Mouse (Mus musculus): ENCODE data around the gene Cep295nl.
A peak's percentile ranks its signal among the peaks of the same experiment; 100 is the strongest.
"Not testable (repeated sequence)": the region's sequence is repeated elsewhere in the genome, so short reads cannot be mapped to it uniquely, and the experiment has no call there.

Gene Cep295nl

GRCm38 (mm10) chr11:118321500-118321899 lies 20.8 kb downstream of the Cep295nl start:
- DNase-seq (ENCODE audit: low spot score), result no peak

GRCm38 (mm10) chr11:118318678-118319077 lies 23.6 kb downstream of the Cep295nl start:
- peak; percentile 48 for DNase-seq (ENCODE audit: low spot score)

- no peak for DNase-seq (ENCODE audit: low spot score)
Measured at GRCm38 (mm10) chr11:118317129-118317528, 25.2 kb downstream of the Cep295nl start.

- no peak for DNase-seq (ENCODE audit: low spot score)
Measured at GRCm38 (mm10) chr11:118316231-118316806, 26.0 kb downstream of the Cep295nl start.

GRCm38 (mm10) chr11:118312132-118312723 lies 30.1 kb downstream of the Cep295nl start:
- no peak for DNase-seq (ENCODE audit: low spot score)

- not testable (repeated sequence) for DNase-seq (ENCODE audit: low spot score)
Measured at GRCm38 (mm10) chr11:118307962-118308361, 34.3 kb downstream of the Cep295nl start.

GRCm38 (mm10) chr11:118303959-118304358 lies 38.3 kb downstream of the Cep295nl start:
- not testable (repeated sequence) for DNase-seq (ENCODE audit: low spot score)

GRCm38 (mm10) chr11:118298810-118299209 lies 43.5 kb downstream of the Cep295nl start:
- DNase-seq (ENCODE audit: low spot score), result no peak

- DNase-seq (ENCODE audit: low spot score), result no peak
Measured at GRCm38 (mm10) chr11:118297967-118298366, 44.3 kb downstream of the Cep295nl start.

GRCm38 (mm10) chr11:118295026-118295425 lies 47.3 kb downstream of the Cep295nl start:
- no peak for DNase-seq (ENCODE audit: low spot score)

GRCm38 (mm10) chr11:118292671-118293070 lies 49.6 kb downstream of the Cep295nl start:
- DNase-seq (ENCODE audit: low spot score), result no peak

- DNase-seq (ENCODE audit: low spot score), result peak; percentile 100
Measured at GRCm38 (mm10) chr11:118289999-118290889, 52.1 kb downstream of the Cep295nl start, which contains the start of gene Usp36. Usp36 (minus strand) TSS chr11:118290244.

GRCm38 (mm10) chr11:118289562-118289961 lies 52.7 kb downstream of the Cep295nl start:
- peak; percentile 17 for DNase-seq (ENCODE audit: low spot score)

GRCm38 (mm10) chr11:118289037-118289511 lies 53.2 kb downstream of the Cep295nl start:
- no peak for DNase-seq (ENCODE audit: low spot score)

GRCm38 (mm10) chr11:118287573-118287972 lies 54.7 kb downstream of the Cep295nl start:
- no peak for DNase-seq (ENCODE audit: low spot score)

- no peak for DNase-seq (ENCODE audit: low spot score)
Measured at GRCm38 (mm10) chr11:118286434-118286833, 55.9 kb downstream of the Cep295nl start.

- no peak for DNase-seq (ENCODE audit: low spot score)
Measured at GRCm38 (mm10) chr11:118285791-118286190, 56.5 kb downstream of the Cep295nl start.
